Comparison of ENCODE assay signal across 8 mouse cellular contexts in genomic region chr5:122371591-122372191, GRCm38 (mm10). TPM values are rescaled to one million over a fixed set of nuclear protein-coding genes. Genes with fewer than 3 reads are reported as not detected.
DNase-seq lines count a peak whose midpoint lies in the region; ATAC-seq and TF ChIP-seq lines count a peak whose summit lies in the region.

Gpn3 (plus strand) TSS chr5:122371876.

- H3K4me2 ChIP-seq in intestine, postnatal 0 days (replicated peaks; ENCODE audit: low read depth) = peak within 1 kb of the TSS; percentile 90

- H3K9ac ChIP-seq in ES-Bruce4 (ENCODE audit: low read depth, poor library complexity, severe bottlenecking) = peak within 1 kb of the TSS; percentile 81
- peak within 1 kb of the TSS; percentile 57 for H3K9ac ChIP-seq in intestine, postnatal 0 days (ENCODE audit: low read depth, low read length)

- peak within 1 kb of the TSS; percentile 98 for H3K27ac ChIP-seq in layer of hippocampus, adult 2 months
- H3K27ac ChIP-seq in ES-Bruce4 (ENCODE audit: insufficient read depth, low read length) = peak within 1 kb of the TSS; percentile 56
- peak within 1 kb of the TSS; percentile 45; the same call in 1 of the 2 replicates for H3K27ac ChIP-seq in brown adipose tissue, adult 24 weeks (replicated peaks; ENCODE audit: low read depth, low read length)
- H3K27ac ChIP-seq in intestine, postnatal 0 days (ENCODE audit: low read depth, low read length) = peak within 1 kb of the TSS; percentile 85

- TF ChIP-seq CTCF in layer of hippocampus, adult 2 months (conservative IDR thresholded peaks at IDR 0.05) = no peak
- no peak for TF ChIP-seq CTCF in ES-Bruce4 (IDR thresholded peaks at IDR 0.05; ENCODE audit: low read depth, low read length)
- no peak for TF ChIP-seq CTCF in intestine, postnatal 0 days (IDR thresholded peaks at IDR 0.05; ENCODE audit: low read depth)

- no peak for TF ChIP-seq EP300 in ES-Bruce4 (IDR thresholded peaks at IDR 0.05; ENCODE audit: insufficient read depth, low read depth, low read length)

- no peaks in the 10 kb centered on the region for H3K9me3 ChIP-seq in ES-Bruce4 (replicated peaks; ENCODE audit: control insufficient read depth, insufficient read depth, low read length, poor library complexity, severe bottlenecking)
- H3K9me3 ChIP-seq in intestine, postnatal 0 days (ENCODE audit: control insufficient read depth) = no peaks in the 10 kb centered on the region
- no peaks in the 10 kb centered on the region for H3K9me3 ChIP-seq in megakaryocyte, embryonic 14.5 days

- H3K27me3 ChIP-seq in ES-Bruce4 (ENCODE audit: control insufficient read depth, insufficient read depth, low read length, poor library complexity, severe bottlenecking) = no peaks in the 10 kb centered on the region
- no peaks in the 10 kb centered on the region for H3K27me3 ChIP-seq in intestine, postnatal 0 days (replicated peaks; ENCODE audit: control insufficient read depth, insufficient read depth, low read length)
- no peaks in the 10 kb centered on the region for H3K27me3 ChIP-seq in megakaryocyte, embryonic 14.5 days (replicated peaks)

- 2% methylated on average over 35 of the region's 46 CpGs for WGBS in intestine, postnatal 0 days

- H3K4me1 ChIP-seq in ES-Bruce4 (ENCODE audit: control insufficient read depth, insufficient read depth, low read length) = no peaks in the 10 kb centered on the region
- H3K4me1 ChIP-seq in brown adipose tissue, adult 24 weeks (ENCODE audit: control insufficient read depth, insufficient read depth, insufficient read length, low read length) = no peaks in the 10 kb centered on the region
- H3K4me1 ChIP-seq in intestine, postnatal 0 days (replicated peaks; ENCODE audit: control insufficient read depth, insufficient read depth, low read length) = no peaks in the 10 kb centered on the region
- H3K4me1 ChIP-seq in megakaryocyte, embryonic 14.5 days = peaks cover 30% of the 10 kb centered on the region

- DNase-seq in layer of hippocampus, adult 2 months (ENCODE audit: low spot score in 2 of 2) = no peak
- no peak for DNase-seq in layer of hippocampus, adult 9-10 months (ENCODE audit: low spot score)
- DNase-seq in gastrocnemius, postnatal 4 days (ENCODE audit: low spot score in 2 of 2) = peak in 1 of 2 experiments; percentile 41
- no peak for DNase-seq in frontal cortex, postnatal 14 days (ENCODE audit: low spot score in 2 of 2)

- peak; percentile 62 for ATAC-seq in intestine, postnatal 0 days

- TF ChIP-seq POLR2A in ES-Bruce4 (IDR thresholded peaks at IDR 0.05; ENCODE audit: insufficient read depth, low read length) = no peak

- H3K36me3 ChIP-seq in ES-Bruce4 (ENCODE audit: control insufficient read depth, insufficient read depth, low read length, poor library complexity, severe bottlenecking) = peaks cover 27% of the 10 kb centered on the region
- peaks cover 14% of the 10 kb centered on the region; the same call in 1 of the 2 replicates for H3K36me3 ChIP-seq in intestine, postnatal 0 days (ENCODE audit: control insufficient read depth, insufficient read depth)
- H3K36me3 ChIP-seq in megakaryocyte, embryonic 14.5 days (replicated peaks; ENCODE audit: low read length) = peaks cover 57% of the 10 kb centered on the region

- peak within 1 kb of the TSS; percentile 68 for H3K4me3 ChIP-seq in layer of hippocampus, adult 2 months
- H3K4me3 ChIP-seq in ES-Bruce4 (ENCODE audit: low read depth, low read length) = peak within 1 kb of the TSS; percentile 94
- peak within 1 kb of the TSS; percentile 79 for H3K4me3 ChIP-seq in brown adipose tissue, adult 24 weeks (ENCODE audit: insufficient read depth, low read depth, low read length)
- H3K4me3 ChIP-seq in intestine, postnatal 0 days (ENCODE audit: low read depth, low read length) = peak within 1 kb of the TSS; percentile 71
- H3K4me3 ChIP-seq in megakaryocyte, embryonic 14.5 days (replicated peaks) = peak within 1 kb of the TSS; percentile 100

RNA-seq across cellular contexts. Expression of gene Gpn3, which starts in this region (rescaled TPM):
- 10 to 100 TPM; 30.0 to 32.3 TPM for total RNA-seq in layer of hippocampus, adult 2 months (2021)
- polyA plus RNA-seq in ES-Bruce4 (2011; ENCODE audit: insufficient read depth, insufficient read length, low read depth, missing spikeins) = 69.3 and 71.9 TPM in 2 replicates
- 13.9 and 15.7 TPM in 2 replicates for polyA plus RNA-seq in brown adipose tissue, adult 24 weeks (2012; ENCODE audit: insufficient read depth, insufficient read length, missing spikeins)
- total RNA-seq in gastrocnemius, postnatal 4 days (2021) = 10 to 100 TPM; 22.2 to 22.8 TPM
- polyA plus RNA-seq in intestine, postnatal 0 days (2015; fragmentation: Nextera tagmentation; extraction: Ambion mirVana) = 34.1 and 37.3 TPM in 2 replicates
- polyA plus RNA-seq in megakaryocyte, embryonic 14.5 days (2012; ENCODE audit: insufficient read depth, low replicate concordance) = 6.5 and 26.4 TPM in 2 replicates

Comparison
In these comparisons a context has a peak if more than half of its experiments do, and no peak if none do; other contexts are left out.
1. H3K27ac ChIP-seq: peak in every context shown above with its lines; median percentile 98 in layer of hippocampus, adult 2 months; 85 in intestine, postnatal 0 days; 56 in ES-Bruce4; 45 in brown adipose tissue, adult 24 weeks.